Mouse (Mus musculus): Measurements from ENCODE around the gene Celf2.

Gene Celf2

GRCm38 (mm10) chr2:6542556-6543180 lies 966.7 kb downstream of the Celf2 start:
- in situ Hi-C loops (cut with MboI; ENCODE audit: unreplicated experiment in 2 of 2): no loop called here

- in situ Hi-C loops (cut with MboI; ENCODE audit: unreplicated experiment in 2 of 2): no loop called here
Measured at GRCm38 (mm10) chr2:6540825-6541224, 968.5 kb downstream of the Celf2 start.

GRCm38 (mm10) chr2:6540092-6540491 lies 969.3 kb downstream of the Celf2 start:
- in situ Hi-C loops (cut with MboI; ENCODE audit: unreplicated experiment in 2 of 2): no loop called here

GRCm38 (mm10) chr2:6538500-6538899 lies 970.9 kb downstream of the Celf2 start:
- in situ Hi-C loops (cut with MboI; ENCODE audit: unreplicated experiment in 2 of 2): no loop called here

- in situ Hi-C loops (cut with MboI; ENCODE audit: unreplicated experiment in 2 of 2): no loop called here
Measured at GRCm38 (mm10) chr2:6538031-6538430, 971.3 kb downstream of the Celf2 start.

- in situ Hi-C loops (cut with MboI; ENCODE audit: unreplicated experiment in 2 of 2): no loop called here
Measured at GRCm38 (mm10) chr2:6537326-6537725, 972.0 kb downstream of the Celf2 start.

GRCm38 (mm10) chr2:6536372-6536771 lies 973.0 kb downstream of the Celf2 start:
- in situ Hi-C loops (cut with MboI; ENCODE audit: unreplicated experiment in 2 of 2): no loop called here

- in situ Hi-C loops (cut with MboI; ENCODE audit: unreplicated experiment in 2 of 2): no loop called here
Measured at GRCm38 (mm10) chr2:6532341-6532740, 977.0 kb downstream of the Celf2 start.

GRCm38 (mm10) chr2:6528076-6528475 lies 981.3 kb downstream of the Celf2 start:
- in situ Hi-C loops (cut with MboI; ENCODE audit: unreplicated experiment in 2 of 2): no loop called here

- in situ Hi-C loops (cut with MboI; ENCODE audit: unreplicated experiment in 2 of 2): no loop called here
Measured at GRCm38 (mm10) chr2:6526825-6527224, 982.5 kb downstream of the Celf2 start.

- in situ Hi-C loops (cut with MboI; ENCODE audit: unreplicated experiment in 2 of 2): no loop called here
Measured at GRCm38 (mm10) chr2:6526311-6526710, 983.1 kb downstream of the Celf2 start.

- in situ Hi-C loops (cut with MboI; ENCODE audit: unreplicated experiment in 2 of 2): loop anchor here in 1 of 2 experiments (25.0 kb wide), 1 partner anchor 1188 kb away; no protein-coding TSS in a partner anchor
Measured at GRCm38 (mm10) chr2:6523924-6524300, 985.5 kb downstream of the Celf2 start.

- in situ Hi-C loops (cut with MboI; ENCODE audit: unreplicated experiment in 2 of 2): loop anchor here in 1 of 2 experiments (25.0 kb wide), 1 partner anchor 1189 kb away; no protein-coding TSS in a partner anchor
Measured at GRCm38 (mm10) chr2:6523261-6523923, 986.0 kb downstream of the Celf2 start.

- in situ Hi-C loops (cut with MboI; ENCODE audit: unreplicated experiment in 2 of 2): loop anchor here in 1 of 2 experiments (25.0 kb wide), 1 partner anchor 1190 kb away; no protein-coding TSS in a partner anchor
Measured at GRCm38 (mm10) chr2:6522411-6522810, 987.0 kb downstream of the Celf2 start.

- in situ Hi-C loops (cut with MboI; ENCODE audit: unreplicated experiment in 2 of 2): loop anchor here in 1 of 2 experiments (25.0 kb wide), 1 partner anchor 1199 kb away; no protein-coding TSS in a partner anchor
Measured at GRCm38 (mm10) chr2:6513176-6513575, 996.2 kb downstream of the Celf2 start.

- in situ Hi-C loops (cut with MboI; ENCODE audit: unreplicated experiment in 2 of 2): loop anchor here in 1 of 2 experiments (25.0 kb wide), 1 partner anchor 1205 kb away; no protein-coding TSS in a partner anchor
Measured at GRCm38 (mm10) chr2:6507071-6507470, 1002.3 kb downstream of the Celf2 start.

- in situ Hi-C loops (cut with MboI; ENCODE audit: unreplicated experiment in 2 of 2): loop anchor here in 1 of 2 experiments (25.0 kb wide), 1 partner anchor 1206 kb away; no protein-coding TSS in a partner anchor
Measured at GRCm38 (mm10) chr2:6505979-6506811, 1003.2 kb downstream of the Celf2 start.

- in situ Hi-C loops (cut with MboI; ENCODE audit: unreplicated experiment in 2 of 2): loop anchor here in 1 of 2 experiments (25.0 kb wide), 1 partner anchor 1207 kb away; no protein-coding TSS in a partner anchor
Measured at GRCm38 (mm10) chr2:6505531-6505930, 1003.8 kb downstream of the Celf2 start.

GRCm38 (mm10) chr2:6498101-6498500 lies 1011.3 kb downstream of the Celf2 start:
- in situ Hi-C loops (cut with MboI; ENCODE audit: unreplicated experiment in 2 of 2): no loop called here

GRCm38 (mm10) chr2:6497636-6498035 lies 1011.7 kb downstream of the Celf2 start:
- in situ Hi-C loops (cut with MboI; ENCODE audit: unreplicated experiment in 2 of 2): no loop called here

- in situ Hi-C loops (cut with MboI; ENCODE audit: unreplicated experiment in 2 of 2): no loop called here
Measured at GRCm38 (mm10) chr2:6493886-6494285, 1015.5 kb downstream of the Celf2 start.

Measured in v-Abl transformed pro-B cells (cell line).